Mouse (Mus musculus) fat pad, adult 2 months (tissue): ENCODE measurements around the gene Brk1.

Experiments used
- DNase-seq: peaks from one replicate; pipeline ENCODE4 v3.0.0-alpha.2; 2011; ENCODE audit warnings: low read depth, low spot score; ENCODE audit errors: extremely low read depth

Gene Brk1

DNA sequence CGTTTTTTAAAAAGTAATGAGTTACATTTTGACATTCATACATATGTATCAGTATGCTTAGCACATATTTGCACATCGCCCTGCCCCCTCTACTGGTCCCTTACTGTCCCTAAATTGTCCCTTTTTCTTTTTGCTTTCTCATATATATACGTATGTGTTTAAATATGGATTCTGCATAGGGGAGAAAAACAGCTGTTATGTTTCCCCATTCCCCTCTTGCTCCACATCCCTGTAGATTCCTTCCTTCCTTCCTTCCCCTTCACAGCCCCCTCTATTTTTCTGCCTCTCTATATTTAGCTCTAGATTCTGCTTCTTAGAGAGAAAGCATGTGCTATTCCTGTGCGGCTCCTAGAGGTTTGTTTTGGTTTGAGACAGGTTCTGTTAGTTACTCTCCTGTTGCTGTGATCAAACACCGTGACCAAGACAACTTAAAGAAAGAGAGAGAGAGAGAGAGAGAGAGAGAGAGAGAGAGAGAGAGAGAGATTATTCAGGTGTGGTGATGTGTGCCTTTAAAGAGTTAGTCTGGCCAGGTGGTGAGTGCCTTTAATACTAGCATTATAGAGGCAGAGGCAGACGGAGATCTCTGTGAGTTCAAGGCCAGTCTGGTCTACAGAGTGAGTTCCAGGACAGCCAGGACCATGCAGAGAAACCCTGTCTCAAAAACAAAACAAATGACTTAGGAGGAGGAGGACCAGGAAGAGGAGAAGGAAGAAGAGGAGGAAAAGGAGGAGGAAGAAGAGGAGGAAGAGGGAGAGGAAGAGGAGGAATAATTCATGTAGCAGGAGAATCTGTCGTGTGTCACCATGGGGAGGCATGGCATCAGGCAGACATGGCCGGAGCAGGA, 55.3 kb downstream of the Brk1 start:
- no peak for DNase-seq

DNA sequence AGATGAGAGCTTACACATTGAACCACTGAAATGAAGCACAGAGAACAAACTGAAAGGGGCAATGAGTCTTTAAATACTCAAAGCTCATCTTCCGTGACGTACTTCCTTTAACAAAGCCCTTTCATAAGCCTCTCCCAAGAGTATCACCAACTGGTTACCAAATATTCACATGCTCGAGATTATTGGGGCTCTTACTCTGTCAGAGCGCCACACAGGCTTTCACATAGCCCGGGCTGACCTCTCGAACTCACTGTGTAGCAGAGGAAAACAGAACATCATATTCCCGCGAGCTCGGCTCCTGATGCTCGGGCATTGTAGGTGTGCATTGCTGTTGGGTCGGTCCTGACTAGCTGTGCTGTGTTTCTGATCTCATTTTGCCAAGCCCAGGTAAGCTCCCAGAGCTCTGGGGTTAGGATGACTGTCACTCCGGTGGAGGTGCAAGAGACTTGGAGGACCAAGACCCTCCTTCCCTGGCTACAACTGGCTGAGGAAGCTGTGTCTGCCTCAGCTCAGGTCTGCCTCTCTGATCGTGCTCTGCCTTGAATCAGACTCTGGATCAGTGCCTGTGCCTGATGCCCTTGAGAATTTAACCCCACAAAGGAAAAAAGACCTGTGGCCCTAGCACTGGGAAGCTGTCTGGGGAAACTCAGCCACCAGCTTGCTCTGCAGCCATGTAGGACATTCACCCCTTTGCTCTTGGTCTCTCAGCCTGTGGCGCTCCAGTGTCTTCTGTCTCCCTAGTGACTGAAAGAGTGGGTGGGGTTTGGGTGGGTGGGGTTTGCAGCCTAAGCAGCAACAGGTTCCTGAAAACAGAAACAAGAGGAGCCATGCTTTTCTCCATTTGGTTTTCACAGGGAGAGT, 56.1 kb downstream of the Brk1 start:
- no peak for DNase-seq

DNA sequence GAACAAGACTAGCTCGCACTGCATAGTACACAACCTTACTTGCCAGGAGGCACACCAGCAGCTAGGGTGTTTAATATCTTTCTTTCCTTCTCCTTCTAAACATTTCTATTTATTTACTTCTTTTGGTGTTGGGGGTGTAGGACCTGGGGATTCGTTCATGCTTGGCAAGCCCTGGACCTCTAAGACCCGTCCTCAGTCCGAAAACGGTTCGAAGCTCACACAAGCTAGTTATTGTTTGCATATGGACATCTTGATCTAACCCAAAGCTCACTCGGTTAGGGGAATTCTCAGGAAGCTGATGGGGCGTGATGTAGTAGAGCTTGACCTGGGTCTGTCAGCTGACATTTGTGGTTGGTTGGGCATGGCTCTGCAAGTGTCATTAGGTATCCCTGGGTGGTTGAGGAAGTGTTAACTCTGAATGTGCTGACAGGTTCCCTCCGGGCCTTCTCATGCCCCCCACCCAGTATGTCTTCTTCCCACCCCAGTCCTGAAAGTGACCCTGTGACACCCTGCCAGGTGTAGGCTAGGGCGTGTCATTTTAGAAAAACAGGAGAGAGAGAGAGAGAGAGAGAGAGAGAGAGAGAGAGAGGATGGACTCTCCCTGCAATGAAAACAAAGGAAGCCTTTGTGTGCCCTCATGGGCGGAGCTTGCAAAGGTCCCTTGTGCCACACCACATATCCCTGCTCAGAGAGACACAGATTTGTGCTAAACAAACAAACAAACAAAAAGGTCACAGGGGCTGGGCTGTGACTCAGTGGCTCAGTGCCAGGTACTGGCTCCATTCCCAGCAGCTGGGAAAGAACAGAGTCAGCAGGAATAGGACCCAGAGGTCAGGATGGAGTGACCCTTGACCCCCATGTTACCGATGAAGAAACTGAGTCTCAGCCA, 57.0 kb downstream of the Brk1 start:
- no peak for DNase-seq

DNA sequence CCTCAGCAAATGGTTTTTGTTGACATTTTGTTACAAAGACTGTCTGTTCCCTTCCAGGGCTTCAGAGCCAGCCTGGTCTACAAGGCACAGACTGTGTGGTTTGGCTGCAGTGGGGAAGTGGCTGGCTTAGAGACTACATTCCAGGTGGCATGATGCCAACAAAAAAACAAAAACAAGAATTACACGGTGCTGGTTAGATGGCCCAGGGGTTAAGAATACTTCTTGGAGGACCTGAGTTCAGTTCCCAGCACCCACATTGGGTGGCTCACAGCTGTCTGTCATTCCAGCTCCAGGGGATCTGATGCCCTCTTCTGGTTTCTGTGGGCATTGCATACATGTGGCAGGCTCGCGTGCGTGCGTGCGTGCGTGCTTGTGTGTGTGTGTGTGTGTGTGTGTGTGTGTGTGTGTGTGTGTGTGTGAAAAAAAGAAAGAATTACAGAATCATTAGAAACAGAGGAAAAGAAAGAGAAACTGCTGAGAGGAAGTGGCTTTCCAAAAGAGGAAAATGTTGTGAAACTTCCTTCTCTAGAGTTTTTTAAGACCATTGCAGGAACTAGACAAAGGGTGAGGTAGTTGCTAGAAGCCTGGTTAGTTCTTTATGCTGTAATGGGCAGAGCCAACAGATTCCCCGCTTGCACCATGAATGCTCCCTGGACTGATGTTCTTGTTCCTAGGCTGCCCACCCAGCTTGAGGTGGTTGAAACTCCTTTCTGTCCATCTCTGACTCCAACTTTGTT, 58.6 kb downstream of the Brk1 start:
- no peak for DNase-seq

DNA sequence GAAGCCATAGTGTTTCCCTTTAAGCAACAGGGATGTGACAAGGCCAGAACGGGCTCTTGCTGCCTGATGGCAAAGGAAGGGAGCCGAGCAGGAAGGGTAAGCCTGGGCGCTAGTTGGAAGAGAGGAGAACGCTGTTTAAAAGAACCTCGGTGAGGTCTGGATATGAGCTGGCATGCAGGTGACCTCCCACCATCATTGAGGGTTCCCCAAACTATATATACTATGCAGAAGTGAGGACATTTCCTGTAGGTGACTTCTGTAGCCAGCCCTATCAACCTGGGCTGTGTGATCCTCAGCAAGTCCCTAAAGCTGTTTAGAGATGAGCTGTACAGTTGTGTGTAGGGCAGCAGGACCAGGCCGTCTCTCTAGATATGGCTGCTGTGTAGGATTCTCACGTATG, 59.7 kb downstream of the Brk1 start:
- no peak for DNase-seq
